Mouse (Mus musculus): ENCODE data around the gene Olfr64.

GRCm38 (mm10) chr7:103915338-103915737 lies 21.1 kb upstream of the Olfr64 start:
- TF ChIP-seq CTCF (IDR thresholded peaks at IDR 0.05; ENCODE audit: insufficient read depth, low read depth, low read length), result no peak
- TF ChIP-seq POLR2A (IDR thresholded peaks at IDR 0.05; ENCODE audit: insufficient read depth, low read depth, low read length), result no peak
